Mouse (Mus musculus): Measurements from ENCODE around the gene Sugct. TPM values are rescaled to one million over a fixed set of nuclear protein-coding genes. Genes with fewer than 3 reads are reported as not detected.

The Sugct gene
- polyA plus RNA-seq, 1 experiment from 2014 or later, result 2.5 TPM

DNA sequence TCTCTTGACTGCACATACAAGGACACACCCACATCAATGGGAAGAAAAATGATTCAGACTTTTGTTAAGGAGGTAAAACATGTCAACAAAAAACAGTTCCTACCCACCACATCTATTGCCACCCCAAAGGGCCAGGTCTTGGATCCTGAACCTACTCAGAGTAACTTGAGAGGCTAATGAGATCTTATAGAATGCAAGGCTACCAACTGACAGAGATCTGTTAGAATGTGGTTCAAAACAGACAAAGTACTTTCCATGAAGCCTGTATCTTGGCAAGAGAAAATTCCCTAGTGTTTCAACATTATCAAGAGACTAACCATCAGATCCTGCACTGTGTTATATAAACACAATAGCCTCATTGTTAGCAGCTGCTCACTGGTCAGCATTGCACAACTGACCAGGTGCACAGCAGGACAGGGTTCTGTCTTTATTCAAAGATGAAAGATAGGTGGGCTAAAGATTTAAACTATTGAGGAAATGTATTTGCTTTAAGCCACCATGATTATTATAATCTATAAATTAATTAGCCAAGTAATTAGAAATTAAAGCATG is 548.8 kb downstream of the Sugct start:
- Histone ChIP-seq H3K36me3 (ENCODE audit: control insufficient read depth, insufficient read depth, low read length) (no peaks in the 10 kb centered on the region), H3K4me1 (ENCODE audit: control insufficient read depth, insufficient read depth, low read length) (no peaks in the 10 kb centered on the region), H3K4me2 (ENCODE audit: low read length) (no peak overlapping the region), H3K9ac (ENCODE audit: low read depth, low read length) (no peak overlapping the region), H3K27ac (ENCODE audit: low read length) (no peak overlapping the region), H3K9me3 (replicated peaks; ENCODE audit: control insufficient read depth, low read length, poor library complexity, severe bottlenecking) (no peaks in the 10 kb centered on the region), H3K4me3 (ENCODE audit: low read depth, low read length) (no peak overlapping the region), H3K27me3 (ENCODE audit: control insufficient read depth, insufficient read depth, low read depth, low read length) (no peaks in the 10 kb centered on the region)
- ATAC-seq, result no peak

GRCm38 (mm10) chr13:17116073-17116472 is 579.3 kb downstream of the Sugct start:
- Histone ChIP-seq H3K9ac (ENCODE audit: low read depth, low read length) (no peak overlapping the region), H3K27ac (ENCODE audit: low read length) (no peak overlapping the region), H3K9me3 (replicated peaks; ENCODE audit: control insufficient read depth, low read length, poor library complexity, severe bottlenecking) (no peaks in the 10 kb centered on the region), H3K4me2 (ENCODE audit: low read length) (no peak overlapping the region), H3K36me3 (ENCODE audit: control insufficient read depth, insufficient read depth, low read length) (no peaks in the 10 kb centered on the region), H3K4me1 (ENCODE audit: control insufficient read depth, insufficient read depth, low read length) (no peaks in the 10 kb centered on the region), H3K4me3 (ENCODE audit: low read depth, low read length) (no peak overlapping the region), H3K27me3 (ENCODE audit: control insufficient read depth, insufficient read depth, low read depth, low read length) (no peaks in the 10 kb centered on the region)
- 66% methylated on average over 3 of the region's 3 CpGs for WGBS
- no peak for ATAC-seq

- ATAC-seq, result no peak
- no peak overlapping the region for H3K27ac ChIP-seq (ENCODE audit: low read length)
- no peak overlapping the region for H3K4me2 ChIP-seq (ENCODE audit: low read length)
- no peaks in the 10 kb centered on the region for H3K27me3 ChIP-seq (ENCODE audit: control insufficient read depth, insufficient read depth, low read depth, low read length)
- H3K4me3 ChIP-seq (ENCODE audit: low read depth, low read length), result no peak overlapping the region
- H3K4me1 ChIP-seq (ENCODE audit: control insufficient read depth, insufficient read depth, low read length), result no peaks in the 10 kb centered on the region
- no peak overlapping the region for H3K9ac ChIP-seq (ENCODE audit: low read depth, low read length)
- no peaks in the 10 kb centered on the region for H3K9me3 ChIP-seq (replicated peaks; ENCODE audit: control insufficient read depth, low read length, poor library complexity, severe bottlenecking)
- 87% methylated on average over 1 of the region's 1 CpGs for WGBS
- no peaks in the 10 kb centered on the region for H3K36me3 ChIP-seq (ENCODE audit: control insufficient read depth, insufficient read depth, low read length)
Observed at GRCm38 (mm10) chr13:17102372-17102771, 593.0 kb downstream of the Sugct start.

- no peak overlapping the region for H3K27ac ChIP-seq (ENCODE audit: low read length)
- H3K9me3 ChIP-seq (replicated peaks; ENCODE audit: control insufficient read depth, low read length, poor library complexity, severe bottlenecking), result no peaks in the 10 kb centered on the region
- H3K4me1 ChIP-seq (ENCODE audit: control insufficient read depth, insufficient read depth, low read length), result no peaks in the 10 kb centered on the region
- H3K9ac ChIP-seq (ENCODE audit: low read depth, low read length), result no peak overlapping the region
- 83% methylated on average over 2 of the region's 2 CpGs for whole genome bisulfite sequencing
- no peaks in the 10 kb centered on the region for H3K36me3 ChIP-seq (ENCODE audit: control insufficient read depth, insufficient read depth, low read length)
- no peak overlapping the region for H3K4me2 ChIP-seq (ENCODE audit: low read length)
- H3K27me3 ChIP-seq (ENCODE audit: control insufficient read depth, insufficient read depth, low read depth, low read length), result no peaks in the 10 kb centered on the region
- no peak for ATAC-seq
- H3K4me3 ChIP-seq (ENCODE audit: low read depth, low read length), result no peak overlapping the region
Observed at GRCm38 (mm10) chr13:17086547-17086946, 608.8 kb downstream of the Sugct start.

GRCm38 (mm10) chr13:17086146-17086545 is 609.2 kb downstream of the Sugct start:
- ATAC-seq, result no peak
- no peaks in the 10 kb centered on the region for H3K36me3 ChIP-seq (ENCODE audit: control insufficient read depth, insufficient read depth, low read length)
- H3K9me3 ChIP-seq (replicated peaks; ENCODE audit: control insufficient read depth, low read length, poor library complexity, severe bottlenecking), result no peaks in the 10 kb centered on the region
- no peaks in the 10 kb centered on the region for H3K4me1 ChIP-seq (ENCODE audit: control insufficient read depth, insufficient read depth, low read length)
- no peak overlapping the region for H3K4me2 ChIP-seq (ENCODE audit: low read length)
- no peak overlapping the region for H3K4me3 ChIP-seq (ENCODE audit: low read depth, low read length)
- no peak overlapping the region for H3K9ac ChIP-seq (ENCODE audit: low read depth, low read length)
- no peaks in the 10 kb centered on the region for H3K27me3 ChIP-seq (ENCODE audit: control insufficient read depth, insufficient read depth, low read depth, low read length)
- H3K27ac ChIP-seq (ENCODE audit: low read length), result no peak overlapping the region

DNA sequence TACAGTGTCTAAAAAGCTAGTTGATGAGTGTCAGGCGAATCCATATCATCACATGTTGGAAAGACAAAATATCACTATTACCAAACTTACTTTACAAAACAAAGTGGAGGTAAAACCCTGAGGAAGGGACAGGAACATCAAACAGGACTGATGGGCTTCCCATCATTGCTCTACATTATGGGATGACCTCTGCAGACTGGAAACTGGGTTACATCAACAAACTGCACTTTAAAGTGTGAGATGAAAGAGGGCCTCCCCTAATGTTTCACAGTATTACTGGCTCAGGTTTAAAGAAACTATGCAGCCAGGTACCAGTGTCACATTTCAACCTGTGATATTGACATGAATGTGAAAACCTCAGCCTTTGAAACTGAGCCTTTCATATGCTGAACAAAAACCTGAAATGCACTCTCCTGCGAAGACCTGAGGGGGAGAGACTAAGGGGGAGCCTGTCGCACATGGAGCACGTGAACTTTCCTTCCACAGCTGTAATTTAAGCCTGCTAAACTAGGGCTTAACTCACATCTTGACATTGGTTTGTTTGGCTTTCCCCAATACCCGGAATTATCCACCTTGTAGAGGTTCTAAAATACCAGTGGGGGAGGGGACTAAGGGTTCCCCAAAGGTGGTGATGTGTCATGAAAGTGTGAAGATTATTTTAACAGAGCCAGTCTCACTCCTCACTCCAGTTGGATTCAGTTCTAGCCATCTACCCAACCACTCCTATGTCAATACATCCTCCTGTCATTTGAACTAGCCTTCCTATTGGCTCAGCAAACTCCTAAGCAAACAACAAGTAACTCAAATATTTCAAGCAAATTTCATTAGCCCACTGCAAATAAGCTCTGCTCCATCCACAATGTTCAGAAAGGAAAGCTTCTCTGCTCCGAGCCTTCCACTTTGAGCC is 610.2 kb downstream of the Sugct start:
- no peak overlapping the region for H3K4me2 ChIP-seq (ENCODE audit: low read length)
- no peaks in the 10 kb centered on the region for H3K4me1 ChIP-seq (ENCODE audit: control insufficient read depth, insufficient read depth, low read length)
- H3K27me3 ChIP-seq (ENCODE audit: control insufficient read depth, insufficient read depth, low read depth, low read length), result no peaks in the 10 kb centered on the region
- 69% methylated on average over 6 of the region's 6 CpGs for whole genome bisulfite sequencing
- H3K9me3 ChIP-seq (replicated peaks; ENCODE audit: control insufficient read depth, low read length, poor library complexity, severe bottlenecking), result no peaks in the 10 kb centered on the region
- H3K36me3 ChIP-seq (ENCODE audit: control insufficient read depth, insufficient read depth, low read length), result no peaks in the 10 kb centered on the region
- no peak overlapping the region for H3K27ac ChIP-seq (ENCODE audit: low read length)
- no peak overlapping the region for H3K9ac ChIP-seq (ENCODE audit: low read depth, low read length)
- peak; percentile 56; the same call in 1 of the 2 replicates for ATAC-seq
- H3K4me3 ChIP-seq (ENCODE audit: low read depth, low read length), result no peak overlapping the region

DNA sequence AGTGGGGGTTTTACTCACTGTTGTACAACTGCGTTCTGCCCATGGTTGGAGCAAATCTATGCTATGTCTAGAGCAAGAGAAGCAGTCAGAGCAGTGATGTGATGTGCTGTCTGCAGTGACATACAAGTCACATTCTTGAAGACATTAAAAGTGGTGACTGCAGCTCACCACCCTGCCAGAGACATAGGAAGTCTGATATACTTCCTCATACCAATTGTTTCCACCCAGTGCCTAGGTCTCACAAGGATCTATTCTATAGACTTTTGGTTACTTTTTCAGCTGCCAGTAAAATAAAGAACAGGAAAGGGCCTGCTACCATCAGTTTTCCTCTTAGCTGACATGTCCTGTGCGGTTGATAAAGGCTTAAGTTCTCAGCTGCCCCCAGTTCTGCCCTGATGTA is 613.7 kb downstream of the Sugct start:
- no peak overlapping the region for H3K4me3 ChIP-seq (ENCODE audit: low read depth, low read length)
- H3K4me2 ChIP-seq (ENCODE audit: low read length), result no peak overlapping the region
- H3K36me3 ChIP-seq (ENCODE audit: control insufficient read depth, insufficient read depth, low read length), result no peaks in the 10 kb centered on the region
- H3K9ac ChIP-seq (ENCODE audit: low read depth, low read length), result no peak overlapping the region
- H3K4me1 ChIP-seq (ENCODE audit: control insufficient read depth, insufficient read depth, low read length), result no peaks in the 10 kb centered on the region
- no peak overlapping the region for H3K27ac ChIP-seq (ENCODE audit: low read length)
- H3K9me3 ChIP-seq (replicated peaks; ENCODE audit: control insufficient read depth, low read length, poor library complexity, severe bottlenecking), result no peaks in the 10 kb centered on the region
- 97% methylated on average over 2 of the region's 2 CpGs for WGBS
- H3K27me3 ChIP-seq (ENCODE audit: control insufficient read depth, insufficient read depth, low read depth, low read length), result no peaks in the 10 kb centered on the region
- no peak for ATAC-seq

DNA sequence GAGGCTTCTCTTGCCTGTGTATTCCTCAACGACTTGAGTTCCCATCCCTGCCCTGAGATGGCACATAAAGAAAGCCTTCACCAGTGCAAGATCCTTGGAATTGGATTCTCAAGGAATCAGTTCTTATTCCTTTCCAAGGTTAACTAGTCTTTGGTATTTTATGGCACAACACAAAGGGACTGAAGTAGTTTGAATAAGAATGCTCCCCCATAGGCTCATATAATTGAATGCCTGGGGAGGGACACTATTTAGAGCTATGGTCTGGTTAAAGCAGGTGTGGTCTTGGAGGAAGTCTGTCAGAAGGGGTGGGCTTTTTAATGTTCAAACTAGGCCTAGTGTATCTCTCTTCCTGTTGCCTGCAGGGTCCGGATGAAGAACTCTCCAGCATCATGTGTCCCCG is 629.8 kb downstream of the Sugct start:
- WGBS, result 88% methylated on average over 3 of the region's 3 CpGs
- Histone ChIP-seq H3K9me3 (replicated peaks; ENCODE audit: control insufficient read depth, low read length, poor library complexity, severe bottlenecking) (no peaks in the 10 kb centered on the region), H3K36me3 (ENCODE audit: control insufficient read depth, insufficient read depth, low read length) (no peaks in the 10 kb centered on the region), H3K9ac (ENCODE audit: low read depth, low read length) (no peak overlapping the region), H3K27me3 (ENCODE audit: control insufficient read depth, insufficient read depth, low read depth, low read length) (no peaks in the 10 kb centered on the region), H3K4me2 (ENCODE audit: low read length) (no peak overlapping the region), H3K27ac (ENCODE audit: low read length) (no peak overlapping the region), H3K4me1 (ENCODE audit: control insufficient read depth, insufficient read depth, low read length) (no peaks in the 10 kb centered on the region), H3K4me3 (ENCODE audit: low read depth, low read length) (no peak overlapping the region)
- no peak for ATAC-seq

- no peaks in the 10 kb centered on the region for H3K36me3 ChIP-seq (ENCODE audit: control insufficient read depth, insufficient read depth, low read length)
- 99% methylated on average over 2 of the region's 2 CpGs for WGBS
- H3K27ac ChIP-seq (ENCODE audit: low read length), result no peak overlapping the region
- no peak for ATAC-seq
- no peaks in the 10 kb centered on the region for H3K4me1 ChIP-seq (ENCODE audit: control insufficient read depth, insufficient read depth, low read length)
- no peak overlapping the region for H3K4me3 ChIP-seq (ENCODE audit: low read depth, low read length)
- H3K27me3 ChIP-seq (ENCODE audit: control insufficient read depth, insufficient read depth, low read depth, low read length), result no peaks in the 10 kb centered on the region
- no peak overlapping the region for H3K4me2 ChIP-seq (ENCODE audit: low read length)
- no peaks in the 10 kb centered on the region for H3K9me3 ChIP-seq (replicated peaks; ENCODE audit: control insufficient read depth, low read length, poor library complexity, severe bottlenecking)
- H3K9ac ChIP-seq (ENCODE audit: low read depth, low read length), result no peak overlapping the region
Observed at GRCm38 (mm10) chr13:17056650-17057049, 638.7 kb downstream of the Sugct start.

Measured in midbrain, embryonic 16.5 days (tissue).